Mouse (Mus musculus) forebrain, postnatal 0 days (tissue): ENCODE measurements around the gene Tm9sf4. TPM values are rescaled to one million over a fixed set of nuclear protein-coding genes. Genes with fewer than 3 reads are reported as not detected.

Experiments used
- ATAC-seq: fragments of 200-750 bp; cut with Nextera tagmentation; 2 replicates; pipeline ENCODE4 v1.8.0; 2017; ENCODE audit warnings: mild to moderate bottlenecking, moderate library complexity
- DNase-seq: peaks from one replicate; pipeline ENCODE4 v3.0.0-alpha.2; 2015
- H3K27ac ChIP-seq: fragments of 300-500 bp; sonication (generic); 2 replicates; pipeline ENCODE4 v1.5.1; 2014; ENCODE audit warnings: low read depth, mild to moderate bottlenecking, antibody characterized with exemption, low read length, moderate library complexity, mixed read lengths
- H3K27me3 ChIP-seq: fragments of 300-500 bp; sonication (generic); 2 replicates; pipeline ENCODE4 v1.6.1; 2014; ENCODE audit warnings: mild to moderate bottlenecking, low read length, mixed read lengths; ENCODE audit not compliant: insufficient read depth
- H3K36me3 ChIP-seq: fragments of 300-500 bp; sonication (generic); 2 replicates; pipeline ENCODE4 v1.6.1; 2014; ENCODE audit warnings: mild to moderate bottlenecking, moderate library complexity; ENCODE audit not compliant: insufficient read depth
- H3K4me1 ChIP-seq: fragments of 300-500 bp; sonication (generic); 2 replicates; pipeline ENCODE4 v1.6.1; 2014; ENCODE audit warnings: antibody characterized with exemption; ENCODE audit not compliant: insufficient read depth
- H3K4me2 ChIP-seq: fragments of 300-500 bp; sonication (generic); 2 replicates; pipeline ENCODE4 v1.6.1; 2014; ENCODE audit warnings: low read depth, mild to moderate bottlenecking, moderate library complexity
- H3K4me3 ChIP-seq: fragments of 300-500 bp; sonication (generic); 2 replicates; pipeline ENCODE4 v1.5.1; 2014; ENCODE audit warnings: low read depth, low read length, mixed read lengths
- H3K9ac ChIP-seq: fragments of 300-500 bp; sonication (generic); 2 replicates; pipeline ENCODE4 v1.6.1; 2014; ENCODE audit warnings: mild to moderate bottlenecking
- H3K9me3 ChIP-seq: fragments of 300-500 bp; sonication (generic); 2 replicates; pipeline ENCODE4 v1.6.1; 2016; ENCODE audit warnings: low read length
- CTCF ChIP-seq: sonication (generic); IDR thresholded peaks from 2 replicates; pipeline ENCODE4 v1.5.1; 2016; ENCODE audit warnings: antibody characterized with exemption, control low read depth, low read depth
- WGBS: fragments of 180-500 bp; shearing (Covaris S2); extraction: QIAGEN DNeasy Blood & Tissue Kit; methylation state at CpG from one replicate; pipeline ENCODE4 v1.1.7; 2014; 5-methylcytosine and 5-hydroxymethylcytosine counted together
- polyA plus RNA-seq: library from polyadenylated mRNA; unstranded; fragments of >200 nt; fragmentation: Nextera tagmentation; extraction: Ambion mirVana; gene quantifications from 2 replicates; pipeline ENCODE4 v1.2.1, GENCODE M21; 2015
- total RNA-seq: library from RNA; depleted of rRNA; stranded (reverse); fragments of >200 nt; gene quantifications from 2 replicates; pipeline ENCODE4 v1.2.3, GENCODE M21; 2014

The Tm9sf4 gene
- total and polyA plus RNA-seq, 2 experiments from 2014 or later = 60.4 to 69.3 TPM

GRCm38 (mm10) chr2:153145346-153145745 is 15.8 kb upstream of the Tm9sf4 start:
- H3K4me2 ChIP-seq = no peak overlapping the region
- H3K9ac ChIP-seq = no peak overlapping the region
- H3K27me3 ChIP-seq = no peaks in the 10 kb centered on the region; the same call in none of the 2 replicates
- TF ChIP-seq CTCF = no peak
- no peaks in the 10 kb centered on the region for H3K4me1 ChIP-seq
- 67% methylated on average over 5 of the region's 5 CpGs for WGBS
- ATAC-seq (no peak), DNase-seq (no peak)
- no peaks in the 10 kb centered on the region for H3K9me3 ChIP-seq
- H3K4me3 ChIP-seq = no peak overlapping the region
- no peaks in the 10 kb centered on the region for H3K36me3 ChIP-seq
- no peak overlapping the region for H3K27ac ChIP-seq

GRCm38 (mm10) chr2:153147236-153147635 is 13.9 kb upstream of the Tm9sf4 start:
- no peak for TF ChIP-seq CTCF
- Histone ChIP-seq H3K4me3 (no peak overlapping the region), H3K9ac (no peak overlapping the region), H3K27me3 (no peaks in the 10 kb centered on the region; the same call in none of the 2 replicates), H3K4me2 (no peak overlapping the region), H3K4me1 (no peaks in the 10 kb centered on the region), H3K36me3 (no peaks in the 10 kb centered on the region), H3K27ac (no peak overlapping the region), H3K9me3 (no peaks in the 10 kb centered on the region)
- DNase-seq = no peak
- WGBS = 70% methylated on average over 3 of the region's 3 CpGs
- ATAC-seq = no peak

- Histone ChIP-seq H3K9ac (no peak overlapping the region), H3K27me3 (no peaks in the 10 kb centered on the region; the same call in none of the 2 replicates), H3K27ac (no peak overlapping the region), H3K4me2 (no peak overlapping the region), H3K9me3 (no peaks in the 10 kb centered on the region), H3K4me1 (no peaks in the 10 kb centered on the region), H3K36me3 (no peaks in the 10 kb centered on the region), H3K4me3 (no peak overlapping the region)
- peak; percentile 76 for DNase-seq
- 17% methylated on average over 3 of the region's 3 CpGs for WGBS
- peak; percentile 38; the same call in 1 of the 2 replicates for ATAC-seq
- TF ChIP-seq CTCF = peak; percentile 92
Observed at GRCm38 (mm10) chr2:153147715-153148114, 13.4 kb upstream of the Tm9sf4 start.

GRCm38 (mm10) chr2:153149742-153150141 is 11.4 kb upstream of the Tm9sf4 start:
- TF ChIP-seq CTCF = no peak
- 81% methylated on average over 3 of the region's 3 CpGs for WGBS

GRCm38 (mm10) chr2:153151026-153151425 is 10.1 kb upstream of the Tm9sf4 start:
- Histone ChIP-seq H3K4me1 (no peaks in the 10 kb centered on the region), H3K4me3 (no peak overlapping the region), H3K9ac (no peak overlapping the region), H3K4me2 (no peak overlapping the region), H3K9me3 (no peaks in the 10 kb centered on the region), H3K36me3 (no peaks in the 10 kb centered on the region), H3K27me3 (no peaks in the 10 kb centered on the region), H3K27ac (no peak overlapping the region)
- WGBS = 86% methylated on average over 7 of the region's 7 CpGs
- ATAC-seq (no peak), DNase-seq (no peak)
- no peak for TF ChIP-seq CTCF

More at GRCm38 (mm10) chr2:153149742-153150141, 11.4 kb upstream of the Tm9sf4 start:
- H3K36me3 ChIP-seq = no peaks in the 10 kb centered on the region
- DNase-seq = no peak
- H3K27ac ChIP-seq = no peak overlapping the region
- no peak overlapping the region for H3K4me3 ChIP-seq
- H3K9ac ChIP-seq = no peak overlapping the region
- no peak overlapping the region for H3K4me2 ChIP-seq
- ATAC-seq = no peak
- no peaks in the 10 kb centered on the region for H3K9me3 ChIP-seq
- no peaks in the 10 kb centered on the region for H3K4me1 ChIP-seq
- H3K27me3 ChIP-seq = no peaks in the 10 kb centered on the region; the same call in 1 of the 2 replicates

GRCm38 (mm10) chr2:153151926-153152665 is 9.0 kb upstream of the Tm9sf4 start:
- TF ChIP-seq CTCF = no peak
- WGBS = 79% methylated on average over 8 of the region's 8 CpGs
- Histone ChIP-seq H3K36me3 (no peaks in the 10 kb centered on the region), H3K4me3 (no peak overlapping the region), H3K9ac (no peak overlapping the region), H3K4me1 (no peaks in the 10 kb centered on the region), H3K27me3 (no peaks in the 10 kb centered on the region), H3K4me2 (no peak overlapping the region), H3K9me3 (no peaks in the 10 kb centered on the region), H3K27ac (no peak overlapping the region)
- ATAC-seq (no peak), DNase-seq (no peak)

GRCm38 (mm10) chr2:153153033-153153450 is 8.1 kb upstream of the Tm9sf4 start:
- DNase-seq = no peak
- ATAC-seq = no peak
- Histone ChIP-seq H3K9ac (no peak overlapping the region), H3K27ac (no peak overlapping the region), H3K4me2 (no peak overlapping the region), H3K4me1 (no peaks in the 10 kb centered on the region), H3K9me3 (no peaks in the 10 kb centered on the region), H3K27me3 (no peaks in the 10 kb centered on the region), H3K36me3 (no peaks in the 10 kb centered on the region), H3K4me3 (no peak overlapping the region)
- no peak for TF ChIP-seq CTCF
- WGBS = 68% methylated on average over 4 of the region's 4 CpGs
